Mouse (Mus musculus) frontal cortex, adult (tissue): ENCODE results near the gene Btn1a1.

Source experiments
- ATAC-seq: cut with Nextera tagmentation; 2 replicates; pipeline ENCODE4 v1.9.2; 2017; ENCODE audit warnings: mild to moderate bottlenecking, moderate library complexity, mixed read lengths; ENCODE audit not compliant: low TSS enrichment

Gene Btn1a1

DNA sequence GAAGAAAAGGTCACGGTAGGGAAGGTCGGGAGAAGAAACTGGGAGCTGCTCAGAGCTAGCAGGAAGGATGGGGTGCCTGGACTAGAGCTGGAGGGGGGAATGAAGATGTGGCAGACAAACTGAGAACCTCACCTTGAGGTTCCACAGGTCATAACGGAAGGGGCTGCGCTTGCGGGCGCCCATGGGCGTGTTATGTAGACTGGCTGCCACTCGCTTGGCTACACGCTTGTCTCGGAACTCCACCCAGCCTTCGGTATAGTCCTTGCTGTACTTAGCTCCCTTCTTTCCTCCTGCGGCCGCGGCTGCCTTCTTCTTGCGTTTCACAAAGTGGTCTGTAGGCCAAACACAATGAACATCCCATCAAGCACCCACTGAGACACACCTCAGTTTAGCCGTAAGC is 43.4 kb downstream of the Btn1a1 start:
- no peak for ATAC-seq

GRCm38 (mm10) chr13:23412630-23413521 is 52.8 kb downstream of the Btn1a1 start:
- ATAC-seq, result peak; percentile 78

DNA sequence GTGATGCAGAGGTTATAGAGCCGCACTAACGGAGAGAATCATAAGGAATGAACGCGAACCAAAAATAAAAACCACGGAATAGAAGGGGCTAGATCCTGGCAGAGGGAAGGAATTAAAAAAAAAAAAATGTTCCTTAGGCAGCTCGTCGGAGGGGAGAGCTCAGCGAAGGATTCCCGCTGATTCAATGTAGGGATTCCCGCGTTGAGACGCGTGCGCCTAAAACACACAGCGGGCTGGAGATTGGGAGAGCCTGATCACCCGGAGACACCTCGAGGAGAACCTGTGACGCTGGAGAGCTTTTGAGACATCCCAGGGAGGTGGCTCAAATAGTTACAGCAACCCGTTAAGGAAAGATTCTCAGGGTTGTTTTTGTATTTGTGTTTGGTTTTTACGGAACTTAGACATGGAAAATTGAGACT is 53.5 kb downstream of the Btn1a1 start:
- ATAC-seq, result peak; percentile 73

DNA sequence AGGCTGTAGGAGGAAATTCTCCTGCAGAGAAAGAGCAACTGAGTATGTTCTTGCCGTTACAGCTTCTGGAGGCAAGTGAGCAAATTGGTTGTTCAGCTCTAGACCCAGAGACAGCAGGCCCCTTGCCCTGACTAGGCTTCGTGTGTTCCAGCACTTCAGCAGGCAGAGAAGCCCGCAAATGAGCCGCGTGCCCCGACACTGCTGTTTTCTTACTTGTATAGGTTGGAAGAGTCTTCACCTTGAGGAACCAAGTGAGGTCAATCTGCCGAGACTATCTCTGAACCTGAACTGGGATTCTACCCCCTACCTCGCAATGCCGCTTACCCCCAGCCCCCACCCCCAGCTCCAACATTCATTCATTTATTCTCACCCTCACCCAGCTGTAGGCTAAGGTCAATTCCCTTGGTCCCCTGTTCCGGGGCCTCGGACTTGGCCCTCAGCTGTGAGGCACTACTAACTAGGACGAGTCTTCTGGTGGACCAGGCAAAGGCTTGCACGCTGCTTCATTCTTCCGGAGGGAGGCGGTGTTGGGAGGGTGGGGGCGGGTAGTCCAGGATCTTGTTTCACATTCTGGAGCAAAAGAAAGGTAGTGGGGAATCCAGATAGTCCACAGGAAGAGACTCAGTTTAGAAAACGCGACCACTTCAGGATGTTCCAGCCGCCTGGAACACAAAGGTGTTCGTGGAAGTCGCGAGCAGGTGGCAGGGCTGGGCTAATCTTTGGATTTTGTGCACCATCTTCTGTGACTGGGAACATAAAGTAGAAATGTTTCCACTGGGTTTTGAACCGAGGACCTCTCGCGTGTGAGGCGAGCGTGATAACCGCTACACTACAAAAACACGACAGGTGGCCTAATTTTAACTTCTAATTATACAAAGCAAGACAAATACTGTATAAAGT is 54.1 kb downstream of the Btn1a1 start:
- ATAC-seq, result peak; percentile 24

- ATAC-seq, result no peak
These were observed 55.1 kb downstream of the Btn1a1 start for GRCm38 (mm10) chr13:23410632-23411031.
